Mouse (Mus musculus): Measurements from ENCODE around the gene Gm17428. TPM values are rescaled to one million over a fixed set of nuclear protein-coding genes. Genes with fewer than 3 reads are reported as not detected.

Gene Gm17428
- total and polyA plus RNA-seq, 3 experiments = not detected

- H3K9ac ChIP-seq (ENCODE audit: insufficient read depth, low read depth) = no peak overlapping the region
- H3K79me2 ChIP-seq (replicated peaks; ENCODE audit: control insufficient read depth, extremely low read depth, insufficient read depth, poor library complexity, severe bottlenecking) = no peaks in the 10 kb centered on the region
- dilution Hi-C loops (cut with MboI; ENCODE audit: extremely low pct_ligation_motif_present, extremely low pct_unique_long_range_greater_than_20kb, low sequenced_read_pairs) = no loop called here
- TF ChIP-seq ZC3H11A (IDR thresholded peaks at IDR 0.05; ENCODE audit: low read depth, low read length) = no peak
- TF ChIP-seq TBP (conservative IDR thresholded peaks at IDR 0.05; ENCODE audit: low read depth, low read length) = no peak
- no peak for TF ChIP-seq MXI1 (IDR thresholded peaks at IDR 0.05; ENCODE audit: low read depth, low read length)
- no peak for TF ChIP-seq USF1 (IDR thresholded peaks at IDR 0.05; ENCODE audit: low read depth, low read length)
- no peak for TF ChIP-seq ZMIZ1 (IDR thresholded peaks at IDR 0.05; ENCODE audit: low read depth, low read length)
- no peak for TF ChIP-seq BHLHE40 (IDR thresholded peaks at IDR 0.05; ENCODE audit: low read depth, low read length)
- no peak for TF ChIP-seq USF2 (conservative IDR thresholded peaks at IDR 0.05; ENCODE audit: low read depth, low read length)
- no peak for TF ChIP-seq GABPA (IDR thresholded peaks at IDR 0.05; ENCODE audit: insufficient replicate concordance, low read depth, low read length)
- TF ChIP-seq EP300 (IDR thresholded peaks at IDR 0.05; ENCODE audit: low read length) = no peak
- no peak for TF ChIP-seq RAD21 (IDR thresholded peaks at IDR 0.05; ENCODE audit: low read depth, low read length)
- TF ChIP-seq POLR2AphosphoS2 (IDR thresholded peaks at IDR 0.05; ENCODE audit: low read depth, low read length) = no peak
- no peak for TF ChIP-seq UBTF (IDR thresholded peaks at IDR 0.05; ENCODE audit: low read depth, low read length)
- TF ChIP-seq MYC (IDR thresholded peaks at IDR 0.05; ENCODE audit: low read depth, low read length) = no peak
- no peak for TF ChIP-seq E2F4 (IDR thresholded peaks at IDR 0.05; ENCODE audit: insufficient replicate concordance, low read depth, low read length)
- TF ChIP-seq CHD1 (IDR thresholded peaks at IDR 0.05; ENCODE audit: low read depth, low read length) = no peak
- no peak for TF ChIP-seq SIN3A (IDR thresholded peaks at IDR 0.05; ENCODE audit: low read length)
- in situ Hi-C loops (cut with MboI; ENCODE audit: low pct_ligation_motif_present, low pct_unique_long_range_greater_than_20kb, low sequenced_read_pairs) = no loop called here
- no peaks in the 10 kb centered on the region for H3K9me3 ChIP-seq (replicated peaks; ENCODE audit: low read length)
- no peak for DNase-seq (ENCODE audit: extremely low read depth)
- no peak overlapping the region for H3K4me3 ChIP-seq (replicated peaks in 1 of 3; ENCODE audit: low read depth in 2 of 3, low read length in 2 of 3, poor library complexity in 1 of 3)
- no peaks in the 10 kb centered on the region for H3K36me3 ChIP-seq (replicated peaks in 1 of 2; ENCODE audit: control insufficient read depth in 1 of 2, insufficient read depth in 1 of 2, low read length in 1 of 2)
- H3K27ac ChIP-seq (ENCODE audit: insufficient read depth, low read depth) = no peak overlapping the region
- H3K4me1 ChIP-seq (ENCODE audit: control insufficient read depth in 1 of 2, insufficient read depth in 2 of 2) = peaks cover 7 to 20% of the 10 kb centered on the region in 2 experiments
- H3K27me3 ChIP-seq (replicated peaks) = peaks cover 50% of the 10 kb centered on the region
- no peak overlapping the region for H3K4me2 ChIP-seq (ENCODE audit: insufficient read depth, low read depth, poor library complexity, severe bottlenecking)
Observed at GRCm38 (mm10) chr14:54948781-54949180, 28.0 kb upstream of the Gm17428 start.

- no peaks in the 10 kb centered on the region for H3K9me3 ChIP-seq (replicated peaks; ENCODE audit: low read length)
- peaks cover 6 to 13% of the 10 kb centered on the region in 2 experiments for H3K4me1 ChIP-seq (ENCODE audit: control insufficient read depth in 1 of 2, insufficient read depth in 2 of 2)
- no peak overlapping the region for H3K9ac ChIP-seq (ENCODE audit: insufficient read depth, low read depth)
- H3K36me3 ChIP-seq (replicated peaks in 1 of 2; ENCODE audit: control insufficient read depth in 1 of 2, insufficient read depth in 1 of 2, low read length in 1 of 2) = no peaks in the 10 kb centered on the region
- no peak overlapping the region for H3K4me2 ChIP-seq (ENCODE audit: insufficient read depth, low read depth, poor library complexity, severe bottlenecking)
- no peak overlapping the region for H3K4me3 ChIP-seq (replicated peaks in 1 of 3; ENCODE audit: low read depth in 2 of 3, low read length in 2 of 3, poor library complexity in 1 of 3)
- no peaks in the 10 kb centered on the region for H3K79me2 ChIP-seq (replicated peaks; ENCODE audit: control insufficient read depth, extremely low read depth, insufficient read depth, poor library complexity, severe bottlenecking)
- H3K27ac ChIP-seq (ENCODE audit: insufficient read depth, low read depth) = no peak overlapping the region
- in situ Hi-C loops (cut with MboI; ENCODE audit: low pct_ligation_motif_present, low pct_unique_long_range_greater_than_20kb, low sequenced_read_pairs) = no loop called here
- TF ChIP-seq UBTF (IDR thresholded peaks at IDR 0.05; ENCODE audit: low read depth, low read length) (no peak), NRF1 (IDR thresholded peaks at IDR 0.05; ENCODE audit: low read depth, low read length) (no peak), TCF12 (IDR thresholded peaks at IDR 0.05; ENCODE audit: low read depth, low read length) (no peak), E2F4 (IDR thresholded peaks at IDR 0.05; ENCODE audit: insufficient replicate concordance, low read depth, low read length) (no peak)
- peaks cover 55% of the 10 kb centered on the region for H3K27me3 ChIP-seq (replicated peaks)
- dilution Hi-C loops (cut with MboI; ENCODE audit: extremely low pct_ligation_motif_present, extremely low pct_unique_long_range_greater_than_20kb, low sequenced_read_pairs) = no loop called here
- no peak for DNase-seq (ENCODE audit: extremely low read depth)
Observed at GRCm38 (mm10) chr14:54950493-54950892, 26.2 kb upstream of the Gm17428 start.

All from CH12.LX (cell line).